ENCODE assay signal across 20 mouse cellular contexts in genomic region chr12:27173561-27173960, GRCm38 (mm10).
"Had no signal": no experiment of that assay in that cellular context is flagged by ENCODE, and none has a peak within 500 bp of the region (broad histone marks: within the 10 kb centered on the region; RNA-seq: fewer than 3 reads in every experiment).

No protein-coding gene starts in this region.

- DNase-seq: lung, embryonic 14.5 days; lung, postnatal 10 days; lung, postnatal 4 days; midbrain, embryonic 14.5 days; retina, postnatal 1 day; right cerebral cortex, adult 18-20 months; right cerebral cortex, postnatal 25 days; right cerebral cortex, postnatal 4 days; spleen, adult 18-20 months; thymus, adult 2 months; thymus, postnatal 25 days; thymus, postnatal 4 days had no signal

- H3K4me1 ChIP-seq: midbrain, embryonic 12.5 days; neural tube, embryonic 13.5 days; neural tube, embryonic 15.5 days; stomach, embryonic 15.5 days had no signal

- H3K27ac ChIP-seq: midbrain, embryonic 10.5 days; midbrain, embryonic 12.5 days; neural tube, embryonic 13.5 days; neural tube, embryonic 15.5 days; stomach, embryonic 15.5 days; stomach, postnatal 0 days had no signal

- H3K4me2 ChIP-seq: lung, embryonic 14.5 days; midbrain, embryonic 12.5 days; neural tube, embryonic 13.5 days; neural tube, embryonic 15.5 days; stomach, embryonic 15.5 days had no signal

- H3K36me3 ChIP-seq: midbrain, embryonic 10.5 days; midbrain, embryonic 12.5 days; neural tube, embryonic 13.5 days; neural tube, embryonic 15.5 days; stomach, embryonic 15.5 days had no signal

- ATAC-seq: midbrain, embryonic 16.5 days had no signal

- H3K9me3 ChIP-seq: midbrain, embryonic 12.5 days; neural tube, embryonic 15.5 days; stomach, embryonic 15.5 days had no signal

- H3K9ac ChIP-seq: lung, embryonic 14.5 days; midbrain, embryonic 12.5 days; neural tube, embryonic 13.5 days; neural tube, embryonic 15.5 days; stomach, embryonic 15.5 days had no signal

- H3K4me3 ChIP-seq: midbrain, embryonic 10.5 days; midbrain, embryonic 12.5 days; myocyte; neural tube, embryonic 13.5 days; neural tube, embryonic 15.5 days; stomach, embryonic 15.5 days had no signal

- H3K27me3 ChIP-seq: midbrain, embryonic 12.5 days; neural tube, embryonic 13.5 days; neural tube, embryonic 15.5 days; stomach, embryonic 15.5 days had no signal
